Mouse (Mus musculus) right cerebral cortex, postnatal 14 days (tissue): ENCODE measurements around the gene Slc19a3.
"Not testable (repeated sequence)": the region's sequence is repeated elsewhere in the genome, so short reads cannot be mapped to it uniquely, and the experiment has no call there.

ENCODE experiments used
- DNase-seq: peaks from one replicate; pipeline ENCODE4 v3.0.0; 2022

Slc19a3 gene

GRCm38 (mm10) chr1:83006218-83007179 lies 31.7 kb downstream of the Slc19a3 start:
- no peak for DNase-seq

GRCm38 (mm10) chr1:83000306-83000705 lies 37.9 kb downstream of the Slc19a3 start, which contains the start of gene Gm47959:
Gm47959 (plus strand) TSS chr1:83000548.
- DNase-seq = not testable (repeated sequence)

DNA sequence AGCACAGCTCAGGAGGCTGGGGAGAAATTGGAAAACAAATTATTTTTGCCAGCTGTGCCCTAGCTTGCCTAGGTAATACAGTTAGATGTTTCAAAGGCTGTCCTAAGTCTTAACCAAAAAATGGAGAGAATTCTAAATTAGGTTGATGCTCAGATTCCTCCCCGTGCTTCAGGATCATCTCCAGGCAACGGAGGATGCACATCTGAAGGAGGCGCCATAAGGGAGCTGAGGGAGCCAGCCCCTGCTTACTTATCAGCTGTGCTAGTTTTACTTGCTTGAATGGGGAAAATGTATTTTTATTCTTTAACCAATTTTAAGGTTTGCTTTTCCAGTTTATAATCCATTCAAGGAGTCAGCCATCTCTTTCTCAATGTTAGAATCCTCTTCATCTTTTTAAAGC lies 44.3 kb downstream of the Slc19a3 start:
- DNase-seq = no peak

- no peak for DNase-seq
These were observed 46.2 kb downstream of the Slc19a3 start for GRCm38 (mm10) chr1:82992093-82992492.

GRCm38 (mm10) chr1:82991596-82991995 lies 46.7 kb downstream of the Slc19a3 start:
- no peak for DNase-seq

- DNase-seq = no peak
These were observed 47.2 kb downstream of the Slc19a3 start for GRCm38 (mm10) chr1:82991062-82991461.

DNA sequence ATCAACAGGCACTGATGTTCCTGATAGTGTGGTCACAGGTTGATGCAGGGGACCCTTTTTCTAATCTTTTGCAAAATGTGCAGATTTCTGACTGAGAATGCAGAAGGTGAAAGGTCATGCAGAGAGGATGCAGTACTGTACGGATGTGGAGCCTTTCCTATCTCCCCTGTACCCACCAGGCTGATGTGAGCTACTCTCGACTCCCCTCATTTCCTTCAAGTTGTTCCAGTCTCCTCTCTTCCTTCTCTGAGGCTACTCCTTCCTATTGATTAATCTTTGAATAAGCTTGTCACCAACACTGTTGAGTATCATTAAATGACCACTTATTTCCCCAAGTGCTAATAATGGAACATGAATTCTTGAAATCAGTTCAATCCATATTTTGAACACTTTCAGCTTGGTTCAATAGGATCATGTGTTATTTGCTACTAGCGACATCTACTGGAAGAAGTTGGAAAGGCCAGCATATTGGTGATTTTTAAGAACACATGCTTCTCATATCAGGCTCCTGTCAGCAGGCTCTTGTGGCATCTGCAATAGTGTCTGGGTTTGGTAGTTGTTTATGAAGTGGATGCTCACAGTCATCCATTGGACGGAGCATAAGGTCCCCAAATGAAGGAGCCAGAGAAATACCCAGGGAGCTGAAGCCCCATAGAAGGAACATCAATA lies 50.6 kb downstream of the Slc19a3 start:
- DNase-seq = no peak

- no peak for DNase-seq
These were observed 51.5 kb downstream of the Slc19a3 start for GRCm38 (mm10) chr1:82986738-82987137.

- no peak for DNase-seq
These were observed 60.4 kb downstream of the Slc19a3 start for GRCm38 (mm10) chr1:82977840-82978239.

GRCm38 (mm10) chr1:82975750-82976149 lies 62.5 kb downstream of the Slc19a3 start:
- DNase-seq = no peak

- no peak for DNase-seq
These were observed 63.9 kb downstream of the Slc19a3 start for GRCm38 (mm10) chr1:82974342-82974741.

GRCm38 (mm10) chr1:82973901-82974300 lies 64.3 kb downstream of the Slc19a3 start:
- no peak for DNase-seq

GRCm38 (mm10) chr1:82973244-82973643 lies 65.0 kb downstream of the Slc19a3 start:
- DNase-seq = no peak

- no peak for DNase-seq
These were observed 66.2 kb downstream of the Slc19a3 start for GRCm38 (mm10) chr1:82972046-82972445.

GRCm38 (mm10) chr1:82966413-82966812 lies 71.8 kb downstream of the Slc19a3 start:
- DNase-seq = no peak
